Mouse (Mus musculus) heart, postnatal 14 days (tissue): ENCODE data around the gene Lrcol1. TPM values are rescaled to one million over a fixed set of nuclear protein-coding genes. Genes with fewer than 3 reads are reported as not detected.

Source experiments
- DNase-seq, 2 experiments: peaks; one replicate each; pipeline ENCODE4 v3.0.0; 2021 to 2022
- intact Hi-C: fragments of 180-260 bp; cut with DNase I; formaldehyde crosslinking; loops from one replicate; pipeline ENCODE4 v1.15.1; 2025
- total RNA-seq, 2 experiments: library from RNA; stranded (reverse); gene quantifications; 2 replicates each; pipeline ENCODE4 v1.2.3; 2021

Lrcol1 gene
- total RNA-seq, 2 experiments from 2014 or later = not detected

DNA sequence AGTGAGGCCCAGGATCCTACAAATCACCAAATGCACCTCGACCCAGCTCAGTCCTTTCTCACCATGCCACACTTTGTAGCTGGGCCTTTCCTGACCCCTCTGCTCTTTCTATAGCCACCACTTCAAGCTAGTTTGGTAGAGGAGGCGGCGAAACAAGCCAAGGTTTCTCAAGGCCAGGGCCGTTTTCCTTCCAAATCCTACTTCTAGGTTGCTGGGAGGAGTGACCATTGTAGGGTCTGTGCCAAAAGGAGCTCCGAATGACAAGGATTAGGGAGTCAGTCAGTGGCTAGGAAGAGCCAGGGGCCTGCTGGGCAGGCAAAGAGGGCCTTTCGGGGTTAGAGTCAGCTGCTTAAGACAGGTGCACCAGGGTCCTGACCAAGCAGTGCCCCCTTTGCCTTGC is 40.0 kb downstream of the Lrcol1 start:
- intact Hi-C loops = no loop called here
- DNase-seq = no peak

DNA sequence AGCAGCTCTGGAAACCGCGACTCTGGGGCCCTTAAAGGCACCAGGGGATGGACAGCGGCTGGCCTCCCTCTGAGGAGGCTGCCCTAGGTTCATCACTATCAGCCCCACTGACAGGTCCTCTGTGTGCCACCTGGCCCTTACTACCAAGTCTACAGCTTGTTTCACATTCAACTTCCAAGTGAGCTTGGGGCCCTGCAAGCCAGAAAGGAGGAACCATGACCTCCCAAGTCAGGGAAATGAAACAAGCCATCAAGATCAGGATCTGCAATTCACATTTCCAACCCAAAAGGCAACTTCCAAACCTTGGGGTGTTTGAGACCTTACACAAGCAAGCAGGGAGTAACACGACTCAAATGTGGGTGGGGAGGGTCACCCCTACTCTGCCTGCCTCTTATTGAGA is 40.7 kb downstream of the Lrcol1 start:
- no peak for DNase-seq
- intact Hi-C loops = no loop called here

DNA sequence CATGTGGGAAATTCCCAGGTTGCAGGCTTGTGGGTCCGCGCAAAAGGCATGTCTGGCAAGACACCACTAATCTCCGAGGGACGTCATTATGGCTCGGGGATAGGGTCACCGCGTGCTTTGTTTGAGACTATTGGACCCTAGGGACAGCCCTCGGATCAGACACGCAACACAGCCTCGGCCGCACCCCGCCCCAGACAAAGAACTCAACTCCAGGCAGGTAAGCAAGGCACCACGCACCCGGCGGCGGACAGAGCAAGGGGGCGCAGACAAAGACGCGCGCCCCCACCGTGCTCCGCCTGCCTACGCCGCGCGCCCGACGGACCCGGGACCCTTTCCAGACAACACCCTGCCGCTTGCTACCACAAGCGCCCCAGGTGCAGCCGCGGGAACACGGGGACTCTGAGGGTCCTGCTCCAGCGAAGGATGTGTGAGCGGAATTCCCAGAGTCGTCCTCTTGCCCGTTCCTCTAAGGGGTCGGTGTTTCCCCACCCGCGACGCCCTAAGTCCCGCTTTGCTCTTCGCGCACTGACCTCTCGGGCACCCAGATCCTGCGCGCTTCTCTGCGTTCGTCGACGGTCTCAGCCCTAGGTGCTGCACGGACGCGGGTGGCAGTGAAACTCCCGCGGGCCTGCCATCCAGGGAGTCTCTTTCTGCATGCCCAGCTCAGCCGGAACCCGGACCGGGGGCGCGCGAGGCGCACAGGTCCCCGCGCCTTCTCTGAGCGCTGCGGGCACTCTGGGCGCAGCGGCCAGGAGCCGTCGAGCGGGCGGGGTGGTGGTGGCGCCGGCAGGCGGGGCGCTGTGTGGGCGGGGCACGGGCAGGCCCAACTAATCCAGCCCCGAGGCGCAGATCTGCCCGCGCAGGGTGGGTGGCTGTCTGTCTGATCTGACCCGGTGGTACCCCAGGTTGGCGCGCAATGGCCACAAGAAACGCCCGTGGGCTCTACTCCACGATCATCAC is 42.1 kb downstream of the Lrcol1 start:
- peak; percentile 73 to 76 for DNase-seq
- intact Hi-C loops = no loop called here

DNA sequence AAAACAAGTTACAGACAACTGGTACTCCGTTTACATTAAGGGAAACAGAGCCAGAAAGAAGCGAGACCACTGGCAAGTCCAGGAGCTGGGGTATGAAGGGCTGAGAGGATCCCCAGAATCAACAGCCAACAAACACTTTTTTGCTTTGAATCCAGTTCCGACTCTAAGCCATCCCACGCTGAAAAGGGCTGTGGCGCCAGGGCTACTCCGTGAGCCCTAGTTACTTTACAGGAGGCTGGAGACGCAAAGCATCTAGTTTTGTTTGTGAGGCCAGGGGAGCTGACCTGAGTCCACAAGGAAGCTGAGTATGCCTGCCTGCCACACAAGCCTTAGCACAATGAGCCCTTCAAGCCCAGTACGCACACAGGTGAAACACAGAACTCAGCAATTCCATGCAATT is 42.8 kb downstream of the Lrcol1 start:
- intact Hi-C loops = no loop called here

DNA sequence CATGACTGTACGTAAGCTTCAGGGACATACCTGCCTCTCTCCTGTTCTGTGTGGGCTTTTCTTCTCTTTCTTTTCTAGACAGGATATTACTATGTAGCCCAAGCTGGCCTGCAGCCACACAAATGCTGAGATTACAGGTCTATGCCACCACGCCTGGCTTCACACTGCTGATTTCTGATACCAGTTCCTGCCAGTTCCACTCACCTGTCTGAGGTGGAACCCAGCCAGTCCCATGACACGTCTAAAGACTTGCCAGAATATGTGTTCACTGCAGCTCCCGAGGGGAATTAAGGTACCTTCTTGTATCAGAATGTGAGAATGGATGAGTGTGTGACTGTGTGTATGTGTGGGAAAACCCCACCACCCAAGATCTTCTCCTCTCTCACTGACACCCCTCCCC is 46.1 kb downstream of the Lrcol1 start:
- intact Hi-C loops = no loop called here
- no peak for DNase-seq

More for the DNA sequence above, 42.8 kb downstream of the Lrcol1 start:
- no peak for DNase-seq

DNA sequence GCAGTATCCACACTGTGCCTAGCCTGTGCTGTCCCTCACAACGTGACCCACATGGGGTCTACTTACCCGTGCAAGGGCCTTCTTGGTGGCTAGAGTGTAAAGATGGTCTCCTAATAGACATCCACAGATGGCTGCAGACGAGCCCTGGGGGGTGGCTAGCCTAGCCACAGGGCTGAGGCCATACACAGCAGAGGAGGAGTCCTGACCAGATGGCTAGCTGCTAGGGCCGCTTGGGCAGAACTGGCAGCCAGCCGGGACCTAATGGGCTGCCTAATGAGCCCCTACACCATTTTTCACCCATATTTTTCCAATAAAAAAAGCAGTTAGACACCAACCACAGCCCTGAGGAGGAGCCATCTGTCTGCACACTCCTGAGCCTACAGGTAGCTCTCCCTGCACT is 48.2 kb downstream of the Lrcol1 start:
- intact Hi-C loops = no loop called here
- DNase-seq = no peak

DNA sequence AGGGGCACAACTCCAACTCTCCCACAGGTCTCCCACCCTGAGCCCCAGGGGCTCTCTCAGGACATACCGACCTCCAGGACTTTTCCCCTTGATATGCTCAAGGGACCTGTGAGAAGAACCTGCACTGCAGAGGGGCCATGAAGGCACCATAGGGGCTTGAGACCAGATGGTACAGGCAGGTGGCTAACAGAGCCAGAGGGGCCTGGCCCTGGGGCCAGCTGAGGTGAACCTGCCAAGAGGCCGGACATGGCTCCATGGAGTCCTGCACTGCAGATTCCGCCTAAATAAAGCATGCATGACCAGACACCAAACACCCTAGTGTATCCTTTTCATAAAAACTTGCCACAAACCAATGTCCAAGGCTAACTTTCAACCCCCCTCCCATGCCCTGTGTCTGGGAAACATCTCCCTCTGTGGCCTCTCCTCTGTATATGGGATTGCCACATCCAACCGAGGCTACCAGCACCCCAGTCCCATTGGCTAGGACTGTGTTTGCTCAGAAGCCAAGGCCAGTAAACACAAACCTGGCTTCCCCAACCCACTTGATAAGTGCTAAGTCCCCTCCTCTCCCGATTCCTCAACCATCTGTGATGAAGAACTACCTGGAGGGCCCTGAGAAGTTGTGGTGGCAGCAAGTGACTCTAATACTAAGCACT is 50.6 kb downstream of the Lrcol1 start:
- intact Hi-C loops = no loop called here
- no peak for DNase-seq

DNA sequence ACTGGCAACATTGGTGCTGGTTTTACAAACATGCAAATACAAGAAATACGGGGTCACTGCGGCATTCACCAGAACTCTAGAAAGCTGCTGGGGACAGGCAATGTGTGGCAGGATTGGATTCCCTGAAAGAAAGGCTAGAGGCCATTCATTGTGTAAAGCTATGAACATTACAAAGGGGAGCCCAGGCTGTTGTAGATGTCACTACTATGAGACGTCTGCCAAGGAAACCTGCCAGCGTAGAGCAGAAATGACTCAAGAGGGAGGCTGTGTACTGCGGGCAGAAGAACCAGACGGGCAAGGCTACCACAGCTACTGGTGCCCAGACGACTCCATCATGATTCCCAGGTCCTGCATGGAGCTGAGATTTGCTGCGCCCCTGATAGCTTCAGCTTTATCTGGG is 56.6 kb downstream of the Lrcol1 start:
- DNase-seq = no peak
- intact Hi-C loops = no loop called here

DNA sequence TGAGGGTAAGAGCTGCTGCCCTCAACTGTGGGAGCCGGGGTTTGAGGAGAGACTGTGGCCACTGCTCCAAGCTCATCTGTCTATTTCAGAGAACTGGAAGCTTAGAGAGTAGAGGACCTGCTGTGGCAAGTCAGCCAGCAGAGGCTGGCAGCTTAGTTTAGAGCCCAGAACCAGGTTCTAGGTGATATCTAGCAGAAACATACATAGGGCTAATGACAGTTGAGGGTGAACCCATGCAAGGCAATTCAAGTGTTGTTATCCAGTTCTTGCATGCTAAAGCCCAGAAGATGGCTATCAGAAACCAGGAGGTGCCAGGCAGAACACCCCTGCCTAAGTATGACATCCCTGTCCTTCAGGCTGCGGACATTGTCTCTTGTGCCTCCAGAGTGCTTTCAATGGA is 58.0 kb downstream of the Lrcol1 start:
- no peak for DNase-seq
- intact Hi-C loops = no loop called here

DNA sequence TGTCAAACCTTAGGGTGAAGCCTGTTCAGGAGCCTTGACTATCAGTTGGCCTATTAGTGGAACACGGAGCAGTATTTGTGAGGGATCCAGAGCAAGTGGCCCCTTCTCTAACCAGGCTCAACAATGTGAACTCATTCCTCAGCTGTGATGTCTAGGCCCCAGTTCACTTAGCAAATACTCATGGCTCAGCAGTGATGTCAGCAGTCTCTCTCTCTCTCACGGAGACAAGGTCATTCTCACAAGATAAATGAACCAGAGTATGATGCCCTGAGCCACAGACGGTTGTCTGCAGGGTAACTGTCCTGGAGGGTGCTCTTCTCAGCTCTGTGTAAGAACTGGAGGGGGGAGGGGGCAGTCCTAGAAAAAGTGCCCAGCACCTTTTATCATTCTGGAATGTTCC is 59.4 kb downstream of the Lrcol1 start:
- intact Hi-C loops = no loop called here
- no peak for DNase-seq

Other genes starting within 250 kb of the Lrcol1 start
- gene Plcxd1, start 244.8 kb upstream of the Lrcol1 start, total RNA-seq = not detected
- gene Gtpbp6, start 236.5 kb upstream of the Lrcol1 start, total RNA-seq = 10 to 100 TPM; 27.0 to 29.8 TPM
- gene Zfp605, start 234.6 kb upstream of the Lrcol1 start, total RNA-seq = 1 to 10 TPM; 2.9 to 3.0 TPM
- gene Chfr, start 208.9 kb upstream of the Lrcol1 start, total RNA-seq = 10 to 100 TPM; 21.0 to 21.4 TPM
- 10 to 100 TPM; 36.5 to 42.6 TPM for gene Golga3, start 168.0 kb upstream of the Lrcol1 start, total RNA-seq
- gene Ankle2, start 113.7 kb upstream of the Lrcol1 start, total RNA-seq = 10 to 100 TPM; 25.8 to 25.9 TPM
- gene Pgam5, start 74.8 kb upstream of the Lrcol1 start, total RNA-seq = 10 to 100 TPM; 28.9 to 32.3 TPM
- 10 to 100 TPM; 49.9 to 60.2 TPM for gene Pxmp2, start 58.5 kb upstream of the Lrcol1 start, total RNA-seq
- 1 to 10 TPM; 2.4 to 3.9 TPM for gene Pole, start 58.4 kb upstream of the Lrcol1 start, total RNA-seq
- not detected for gene P2rx2, start 1.5 kb upstream of the Lrcol1 start, total RNA-seq
- 10 to 100 TPM; 47.4 to 50.6 TPM for gene Fbrsl1, start 103.8 kb downstream of the Lrcol1 start, total RNA-seq
- gene Galnt9, start 199.6 kb downstream of the Lrcol1 start, total RNA-seq = not detected